Mouse (Mus musculus) olfactory bulb, adult 2 months (tissue): ENCODE data around the gene Slc5a10.

Experiments
- CTCF ChIP-seq: fragments of 200-500 bp; IDR thresholded peaks from 2 replicates; pipeline ENCODE4 v1.5.1; 2012; ENCODE audit warnings: low read depth, mild to moderate bottlenecking, low read length, moderate library complexity; ENCODE audit not compliant: insufficient read depth
- POLR2A ChIP-seq: fragments of 200-500 bp; IDR thresholded peaks from 2 replicates; pipeline ENCODE4 v1.6.1; 2012; ENCODE audit warnings: mild to moderate bottlenecking, low read depth, low read length, moderate library complexity; ENCODE audit not compliant: insufficient read depth

GRCm38 (mm10) chr11:61665991-61666799, 54.4 kb downstream of the Slc5a10 start:
- TF ChIP-seq CTCF, result peak; percentile 72
- no peak for TF ChIP-seq POLR2A
